Mouse (Mus musculus) thymus, postnatal 14 days (tissue): ENCODE results near the gene Ghr.

ENCODE experiments used
- DNase-seq: peaks from one replicate; pipeline ENCODE4 v3.0.0; 2021

Gene Ghr

DNA sequence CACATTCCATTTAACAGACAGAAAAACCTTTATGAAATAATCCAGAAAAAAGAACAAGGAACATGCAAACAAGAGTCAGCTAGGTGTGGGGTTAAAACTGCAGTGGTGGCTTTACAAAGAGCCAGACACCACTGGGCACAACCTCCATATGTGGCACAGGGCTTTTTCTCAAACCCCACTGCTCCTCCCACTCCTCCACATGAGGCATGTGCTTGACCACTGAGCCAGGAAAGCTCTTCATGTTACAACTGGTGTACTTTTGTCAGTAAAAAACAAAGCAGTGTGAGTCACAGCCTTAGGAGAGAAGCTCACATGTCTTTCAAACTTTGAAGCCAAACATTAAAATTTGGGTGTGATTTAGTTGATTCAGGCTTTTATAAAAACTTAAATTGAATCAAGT, 302.1 kb downstream of the Ghr start:
- no peak for DNase-seq

- DNase-seq: no peak
Observed at GRCm38 (mm10) chr15:3279242-3279641, 304.1 kb downstream of the Ghr start.

GRCm38 (mm10) chr15:3277391-3277790, 305.9 kb downstream of the Ghr start:
- DNase-seq: peak; percentile 34

- no peak for DNase-seq
Observed at GRCm38 (mm10) chr15:3273191-3273590, 310.1 kb downstream of the Ghr start.

DNA sequence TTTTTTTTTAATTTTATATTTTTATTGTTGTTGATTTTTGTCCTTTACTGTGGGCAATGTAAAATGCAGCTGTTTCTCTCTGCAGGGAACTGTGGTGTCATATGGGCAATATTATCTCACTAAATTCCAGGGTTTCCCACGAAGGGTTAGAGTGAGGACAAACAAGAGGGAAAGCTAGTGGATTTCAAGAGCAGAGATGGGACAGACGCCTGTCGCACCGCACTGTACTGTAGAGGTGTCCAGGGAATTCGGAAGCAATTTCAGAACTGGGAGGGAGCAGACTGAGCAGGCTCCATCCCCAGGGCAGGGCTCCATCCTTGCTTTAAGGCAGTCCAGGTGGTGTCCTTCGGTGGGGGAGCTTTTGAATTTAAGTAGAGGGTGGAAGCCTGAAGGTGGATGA, 312.1 kb downstream of the Ghr start:
- peak; percentile 34 for DNase-seq

DNA sequence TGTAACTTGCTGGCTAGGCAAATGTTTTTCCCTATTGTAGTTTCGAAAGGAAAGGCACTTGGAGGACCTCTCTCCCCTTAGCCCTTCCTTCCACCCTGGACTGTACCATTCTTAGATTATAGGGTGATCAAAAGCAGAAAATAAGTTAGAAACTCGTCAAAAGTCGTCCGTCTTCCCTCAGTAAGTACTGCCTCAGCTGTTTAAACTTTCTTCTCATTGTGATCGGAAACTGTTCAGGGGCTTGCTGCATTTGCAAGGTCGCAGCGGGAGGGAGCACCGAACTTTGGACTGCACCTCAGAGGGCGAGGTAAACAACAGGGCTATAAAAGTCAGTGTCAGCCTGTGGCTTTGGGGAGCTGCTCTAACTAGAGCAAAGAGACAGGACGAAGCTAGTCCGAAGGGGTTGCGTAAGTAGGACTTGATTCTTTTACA, 312.6 kb downstream of the Ghr start:
- DNase-seq: peak; percentile 75

GRCm38 (mm10) chr15:3269996-3270645, 313.2 kb downstream of the Ghr start:
- peak; percentile 42 for DNase-seq

DNA sequence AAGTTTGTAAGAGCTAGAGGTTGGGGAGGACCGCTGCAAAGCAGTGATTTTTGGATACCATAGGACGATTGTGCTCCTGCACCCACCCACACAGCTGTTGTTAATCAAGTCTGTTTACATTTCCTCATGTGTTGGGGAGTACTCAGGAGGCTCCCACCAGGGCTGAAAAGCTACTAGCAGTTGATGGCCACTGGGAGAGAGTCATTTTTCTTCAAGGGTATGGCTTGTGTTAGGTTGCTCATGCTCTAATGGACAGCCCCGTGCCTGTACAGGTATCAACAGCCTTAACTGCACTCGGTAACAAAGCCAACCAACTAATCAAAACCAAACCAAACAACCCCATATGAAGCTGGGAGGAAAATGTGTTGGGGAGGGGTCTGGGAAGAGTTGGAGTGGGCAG, 313.8 kb downstream of the Ghr start:
- DNase-seq: no peak

DNA sequence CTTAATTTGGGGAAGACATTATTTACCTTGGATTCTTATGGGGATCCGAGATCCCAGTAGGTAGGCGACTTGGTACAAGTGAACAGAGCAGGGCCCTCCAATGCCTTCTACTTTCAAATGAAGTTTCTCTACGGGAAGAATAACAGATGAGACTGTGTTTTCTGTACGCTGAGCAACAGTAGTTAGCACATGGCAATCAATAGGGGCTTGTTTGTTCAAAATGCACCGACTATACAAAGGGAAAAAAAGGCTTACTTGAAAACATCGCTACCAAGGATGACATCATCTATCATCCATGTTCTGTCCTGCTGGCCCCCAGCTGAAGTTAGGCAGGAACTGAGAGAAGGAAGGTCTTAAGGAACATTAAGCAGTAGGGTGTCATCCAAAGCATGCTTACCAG, 315.0 kb downstream of the Ghr start, which contains the start of gene Selenop:
Gene Selenop, plus strand, starts transcription at position 301 of the 400 bp plus-strand sequence.
- no peak for DNase-seq
